Mouse (Mus musculus) hindbrain, embryonic 15.5 days (tissue): ENCODE results near the gene Ints5. TPM values are rescaled to one million over a fixed set of nuclear protein-coding genes. Genes with fewer than 3 reads are reported as not detected.
"Not testable (repeated sequence)": the region's sequence is repeated elsewhere in the genome, so short reads cannot be mapped to it uniquely, and the experiment has no call there.

Experiments used
- ATAC-seq: fragments of 200-750 bp; cut with Nextera tagmentation; 2 replicates; pipeline ENCODE4 v1.8.0; 2017; ENCODE audit warnings: low read depth, moderate number of reproducible peaks, moderate TSS enrichment; ENCODE audit not compliant: low FRiP score
- H3K27ac ChIP-seq: fragments of 300-500 bp; sonication (generic); replicated peaks from 2 replicates; pipeline ENCODE4 v1.5.1; 2015; ENCODE audit warnings: mild to moderate bottlenecking, inconsistent platforms
- H3K27me3 ChIP-seq: fragments of 300-500 bp; sonication (generic); 2 replicates; pipeline ENCODE4 v1.6.1; 2015; ENCODE audit warnings: control low read depth, inconsistent platforms
- H3K36me3 ChIP-seq: fragments of 300-500 bp; sonication (generic); 2 replicates; pipeline ENCODE4 v1.6.1; 2015; ENCODE audit warnings: control low read depth, inconsistent platforms
- H3K4me1 ChIP-seq: fragments of 300-500 bp; sonication (generic); replicated peaks from 2 replicates; pipeline ENCODE4 v1.6.1; 2015; ENCODE audit warnings: control low read depth, inconsistent platforms
- H3K4me2 ChIP-seq: fragments of 300-500 bp; sonication (generic); 2 replicates; pipeline ENCODE4 v1.6.1; 2015; ENCODE audit warnings: moderate library complexity, mild to moderate bottlenecking, inconsistent platforms
- H3K4me3 ChIP-seq: fragments of 300-500 bp; sonication (generic); 2 replicates; pipeline ENCODE4 v1.5.1; 2015; ENCODE audit warnings: mild to moderate bottlenecking, inconsistent platforms
- H3K9ac ChIP-seq: fragments of 300-500 bp; sonication (generic); 2 replicates; pipeline ENCODE4 v1.6.1; 2015; ENCODE audit warnings: inconsistent platforms
- H3K9me3 ChIP-seq: fragments of 300-500 bp; sonication (generic); 2 replicates; pipeline ENCODE4 v1.6.1; 2016; ENCODE audit warnings: control low read depth, inconsistent platforms
- WGBS: fragments of 180-500 bp; shearing (Covaris S2); methylation state at CpG from one replicate; pipeline ENCODE4 v1.1.7; 2015; 5-methylcytosine and 5-hydroxymethylcytosine counted together
- polyA plus RNA-seq: library from polyadenylated mRNA; unstranded; fragments of >200 nt; fragmentation: Nextera tagmentation; extraction: Ambion mirVana; gene quantifications from 2 replicates; pipeline ENCODE4 v1.2.1, GENCODE M21; 2015

The Ints5 gene
- polyA plus RNA-seq, result 33.0 and 35.3 TPM in 2 replicates

- H3K9me3 ChIP-seq, result no peaks in the 10 kb centered on the region
- peak within 1 kb of the TSS; percentile 87 for H3K27ac ChIP-seq
- ATAC-seq, result peak; percentile 43
- peaks cover 28% of the 10 kb centered on the region for H3K4me1 ChIP-seq
- H3K36me3 ChIP-seq, result 0 out of 2 replicates have a peak, but pooled peaks cover 11% of the 10 kb centered on the region
- WGBS, result 3% methylated on average over 54 of the region's 54 CpGs
- peak within 1 kb of the TSS; percentile 62 for H3K4me3 ChIP-seq
- H3K9ac ChIP-seq, result peak within 1 kb of the TSS; percentile 83
- H3K4me2 ChIP-seq, result peak within 1 kb of the TSS; percentile 84
- no peaks in the 10 kb centered on the region for H3K27me3 ChIP-seq
Measured at GRCm38 (mm10) chr19:8892829-8893766, at the start of gene Ints5. Gene Ints5 (plus strand): TSS chr19:8893005.

- no peaks in the 10 kb centered on the region for H3K27me3 ChIP-seq
- no peak overlapping the region for H3K9ac ChIP-seq
- H3K27ac ChIP-seq, result no peak overlapping the region
- H3K4me2 ChIP-seq, result no peak overlapping the region
- ATAC-seq, result no peak
- H3K4me1 ChIP-seq, result peaks cover 23% of the 10 kb centered on the region
- WGBS, result 56% methylated on average over 5 of the region's 5 CpGs
- peaks cover 45% of the 10 kb centered on the region for H3K36me3 ChIP-seq
- no peaks in the 10 kb centered on the region for H3K9me3 ChIP-seq
- no peak overlapping the region for H3K4me3 ChIP-seq
Measured at GRCm38 (mm10) chr19:8844371-8845129, 48.3 kb upstream of the Ints5 start.

DNA sequence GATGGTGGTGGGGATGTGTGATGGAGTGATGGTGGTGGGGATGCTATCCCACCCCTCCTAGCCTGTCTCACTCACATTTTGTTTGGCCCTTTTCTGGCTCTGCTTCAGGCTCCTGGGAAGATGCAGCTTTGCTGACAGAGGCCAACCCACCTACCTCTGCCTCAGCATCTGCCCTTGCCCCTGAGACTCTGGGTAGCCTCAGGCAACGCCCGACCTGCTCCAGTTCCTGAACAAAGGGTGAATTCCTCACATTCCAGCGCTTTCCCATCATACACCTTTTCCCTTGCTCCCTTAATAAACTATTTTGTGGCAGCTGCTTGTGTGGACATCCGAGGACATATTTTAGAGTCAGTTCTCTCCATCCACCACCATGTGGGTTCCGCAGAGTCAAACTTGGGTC, 44.4 kb upstream of the Ints5 start:
- WGBS, result 91% methylated on average over 5 of the region's 5 CpGs
- H3K4me1 ChIP-seq, result no peaks in the 10 kb centered on the region
- no peak overlapping the region for H3K4me3 ChIP-seq
- H3K9ac ChIP-seq, result no peak overlapping the region
- no peak for ATAC-seq
- no peaks in the 10 kb centered on the region for H3K27me3 ChIP-seq
- peaks cover 32% of the 10 kb centered on the region for H3K36me3 ChIP-seq
- no peaks in the 10 kb centered on the region for H3K9me3 ChIP-seq
- H3K4me2 ChIP-seq, result no peak overlapping the region
- H3K27ac ChIP-seq, result no peak overlapping the region

- 0 out of 2 replicates have a peak, but pooled peaks have one; percentile 55 for ATAC-seq
- Histone ChIP-seq H3K36me3 (peaks cover 29% of the 10 kb centered on the region), H3K4me2 (no peak within 1 kb of the TSS), H3K4me1 (no peaks in the 10 kb centered on the region), H3K9me3 (no peaks in the 10 kb centered on the region), H3K4me3 (no peak within 1 kb of the TSS), H3K27me3 (no peaks in the 10 kb centered on the region), H3K27ac (no peak within 1 kb of the TSS), H3K9ac (no peak within 1 kb of the TSS)
- WGBS, result 43% methylated on average over 7 of the region's 7 CpGs
Measured at GRCm38 (mm10) chr19:8850402-8850901, 42.4 kb upstream of the Ints5 start, which contains the start of gene Lrrn4cl. Gene Lrrn4cl (plus strand): TSS chr19:8850768.

DNA sequence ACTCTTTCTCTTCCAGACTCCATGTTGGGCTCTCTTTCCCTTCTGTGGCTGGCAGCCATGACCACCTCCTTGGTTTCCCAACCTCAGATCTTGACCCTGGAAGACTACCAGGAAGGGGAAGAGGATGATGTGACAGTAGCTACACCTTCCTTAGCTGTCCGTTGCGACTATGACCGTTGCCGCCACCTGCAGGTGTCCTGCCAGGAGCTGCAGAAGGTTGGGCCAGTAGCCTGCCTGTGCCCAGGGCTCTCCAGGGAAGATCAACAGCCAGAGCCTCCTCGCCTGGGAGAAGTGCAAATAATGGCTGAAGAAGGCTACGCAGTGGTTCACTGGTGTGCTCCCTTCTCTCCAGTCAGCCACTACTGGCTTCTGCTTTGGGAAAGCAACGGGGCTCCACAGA, 41.2 kb upstream of the Ints5 start:
- Histone ChIP-seq H3K36me3 (peaks cover 18% of the 10 kb centered on the region), H3K27me3 (no peaks in the 10 kb centered on the region), H3K4me1 (no peaks in the 10 kb centered on the region), H3K4me3 (no peak overlapping the region), H3K9me3 (no peaks in the 10 kb centered on the region), H3K9ac (no peak overlapping the region), H3K27ac (no peak overlapping the region), H3K4me2 (no peak overlapping the region)
- 67% methylated on average over 7 of the region's 7 CpGs for WGBS
- ATAC-seq, result no peak

- H3K27ac ChIP-seq, result no peak overlapping the region
- no peak overlapping the region for H3K9ac ChIP-seq
- no peak overlapping the region for H3K4me2 ChIP-seq
- no peaks in the 10 kb centered on the region for H3K27me3 ChIP-seq
- no peak overlapping the region for H3K4me3 ChIP-seq
- peaks cover 11% of the 10 kb centered on the region for H3K36me3 ChIP-seq
- 67% methylated on average over 10 of the region's 10 CpGs for WGBS
- no peaks in the 10 kb centered on the region for H3K9me3 ChIP-seq
- H3K4me1 ChIP-seq, result no peaks in the 10 kb centered on the region
- ATAC-seq, result no peak
Measured at GRCm38 (mm10) chr19:8852236-8852928, 40.4 kb upstream of the Ints5 start.

- no peak overlapping the region for H3K27ac ChIP-seq
Measured at GRCm38 (mm10) chr19:8853117-8853516, 39.7 kb upstream of the Ints5 start.

GRCm38 (mm10) chr19:8857689-8858088, 35.1 kb upstream of the Ints5 start:
- no peak overlapping the region for H3K4me2 ChIP-seq
- no peaks in the 10 kb centered on the region for H3K27me3 ChIP-seq
- no peak overlapping the region for H3K27ac ChIP-seq
- H3K36me3 ChIP-seq, result no peaks in the 10 kb centered on the region
- no peak overlapping the region for H3K4me3 ChIP-seq
- H3K4me1 ChIP-seq, result no peaks in the 10 kb centered on the region
- no peaks in the 10 kb centered on the region for H3K9me3 ChIP-seq
- H3K9ac ChIP-seq, result no peak overlapping the region
- 36% methylated on average over 4 of the region's 4 CpGs for WGBS
- no peak for ATAC-seq

More at GRCm38 (mm10) chr19:8853117-8853516, 39.7 kb upstream of the Ints5 start:
- no peak overlapping the region for H3K4me2 ChIP-seq
- WGBS, result 91% methylated on average over 3 of the region's 3 CpGs
- peaks cover 6% of the 10 kb centered on the region; the same call in 1 of the 2 replicates for H3K36me3 ChIP-seq
- H3K27me3 ChIP-seq, result no peaks in the 10 kb centered on the region
- no peaks in the 10 kb centered on the region for H3K4me1 ChIP-seq
- H3K9ac ChIP-seq, result no peak overlapping the region
- no peak overlapping the region for H3K4me3 ChIP-seq
- H3K9me3 ChIP-seq, result no peaks in the 10 kb centered on the region
- no peak for ATAC-seq

- no peaks in the 10 kb centered on the region for H3K4me1 ChIP-seq
- no peak overlapping the region for H3K4me3 ChIP-seq
- no peaks in the 10 kb centered on the region for H3K9me3 ChIP-seq
- 22% methylated on average over 1 of the region's 1 CpGs for WGBS
- no peak overlapping the region for H3K9ac ChIP-seq
- no peak overlapping the region for H3K4me2 ChIP-seq
- H3K27ac ChIP-seq, result no peak overlapping the region
- ATAC-seq, result no peak
- H3K36me3 ChIP-seq, result no peaks in the 10 kb centered on the region
- H3K27me3 ChIP-seq, result no peaks in the 10 kb centered on the region
Measured at GRCm38 (mm10) chr19:8859018-8859417, 33.8 kb upstream of the Ints5 start.

GRCm38 (mm10) chr19:8864265-8864664, 28.5 kb upstream of the Ints5 start:
- Histone ChIP-seq H3K9me3 (no peaks in the 10 kb centered on the region), H3K9ac (no peak overlapping the region), H3K27ac (no peak overlapping the region), H3K4me2 (no peak overlapping the region), H3K4me3 (no peak overlapping the region), H3K27me3 (no peaks in the 10 kb centered on the region), H3K36me3 (no peaks in the 10 kb centered on the region), H3K4me1 (no peaks in the 10 kb centered on the region)
- WGBS, result 89% methylated on average over 6 of the region's 6 CpGs
- ATAC-seq, result no peak

- H3K27me3 ChIP-seq, ATAC-seq, H3K9me3 ChIP-seq, H3K9ac ChIP-seq: not testable (repeated sequence)
- peak overlapping the region; percentile 92 for H3K4me2 ChIP-seq
- 80% methylated on average over 3 of the region's 3 CpGs for WGBS
- peak overlapping the region; percentile 92; the same call in 1 of the 2 replicates for H3K4me3 ChIP-seq
- H3K27ac ChIP-seq, result 0 out of 2 replicates have a peak overlapping the region, but pooled peaks have one; percentile 81
- peaks cover 16% of the 10 kb centered on the region for H3K4me1 ChIP-seq
- H3K36me3 ChIP-seq, result peaks cover 17% of the 10 kb centered on the region
Measured at GRCm38 (mm10) chr19:8870381-8870780, 22.4 kb upstream of the Ints5 start.
